Mouse (Mus musculus) bone marrow, adult 2 months (tissue): ENCODE measurements around the gene Slc15a2. TPM values are rescaled to one million over a fixed set of nuclear protein-coding genes. Genes with fewer than 3 reads are reported as not detected.

Experiments used
- H3K27ac ChIP-seq: fragments of 200-500 bp; 2 replicates; pipeline ENCODE4 v1.5.1; 2012; ENCODE audit warnings: low read depth, mild to moderate bottlenecking, control low read depth, inconsistent platforms, low read length; ENCODE audit not compliant: control insufficient read depth, poor library complexity, insufficient read depth
- H3K4me1 ChIP-seq: fragments of 200-500 bp; 2 replicates; pipeline ENCODE4 v1.6.1; 2011; ENCODE audit warnings: low read length; ENCODE audit not compliant: control insufficient read depth, insufficient read depth
- H3K4me3 ChIP-seq: fragments of 200-500 bp; replicated peaks from 2 replicates; pipeline ENCODE3; 2011; ENCODE audit warnings: mild to moderate bottlenecking, low read depth, low read length, control low read depth; ENCODE audit not compliant: control insufficient read depth
- CTCF ChIP-seq: fragments of 200-500 bp; IDR thresholded peaks from 2 replicates; pipeline ENCODE4 v1.5.1; 2011; ENCODE audit warnings: low read length, control low read depth; ENCODE audit not compliant: control insufficient read depth, insufficient read depth
- POLR2A ChIP-seq: fragments of 200-500 bp; IDR thresholded peaks from 2 replicates; pipeline ENCODE4 v1.6.1; 2011; ENCODE audit warnings: low read depth, mild to moderate bottlenecking, control low read depth, low read length, borderline replicate concordance; ENCODE audit not compliant: control insufficient read depth
- WGBS: fragments of 180-500 bp; shearing (Covaris S2); methylation state at CpG from one replicate; pipeline ENCODE4 v1.1.7; 2018; 5-methylcytosine and 5-hydroxymethylcytosine counted together
- polyA plus RNA-seq: library from polyadenylated mRNA; stranded (reverse); fragments of >200 nt; gene quantifications from 2 replicates; pipeline ENCODE4 v1.2.4, GENCODE M21; 2011; ENCODE audit warnings: low replicate concordance; ENCODE audit not compliant: missing spikeins, insufficient read depth, insufficient read length

The Slc15a2 gene
- polyA plus RNA-seq: 6.7 and 12.6 TPM in 2 replicates

- Histone ChIP-seq H3K4me3 (no peak within 1 kb of the TSS), H3K27ac (no peak within 1 kb of the TSS), H3K4me1 (no peaks in the 10 kb centered on the region)
- WGBS: 70% methylated on average over 10 of the region's 10 CpGs
- TF ChIP-seq POLR2A (no peak), CTCF (no peak)
Measured at GRCm38 (mm10) chr16:36784594-36785313, at the start of gene Slc15a2. TSS of gene Slc15a2 (minus strand) at chr16:36784962.

- WGBS: 20% methylated on average over 11 of the region's 11 CpGs
- no peak overlapping the region for H3K27ac ChIP-seq
- peak overlapping the region; percentile 30 for H3K4me3 ChIP-seq
- TF ChIP-seq POLR2A: no peak
- no peak for TF ChIP-seq CTCF
- H3K4me1 ChIP-seq: no peaks in the 10 kb centered on the region
Measured at GRCm38 (mm10) chr16:36828820-36829219, 44.1 kb upstream of the Slc15a2 start.

GRCm38 (mm10) chr16:36828054-36828786 lies 43.5 kb upstream of the Slc15a2 start, which contains the start of gene Iqcb1:
TSS of gene Iqcb1 (plus strand) at chr16:36828385.
- WGBS: under 1% methylated on average over 64 of the region's 64 CpGs
- Histone ChIP-seq H3K27ac (peak within 1 kb of the TSS; percentile 42; the same call in 1 of the 2 replicates), H3K4me1 (no peaks in the 10 kb centered on the region), H3K4me3 (peak within 1 kb of the TSS; percentile 98)
- peak; percentile 61; the same call in 1 of the 2 replicates for TF ChIP-seq POLR2A
- TF ChIP-seq CTCF: no peak

GRCm38 (mm10) chr16:36827611-36828053 lies 42.9 kb upstream of the Slc15a2 start:
- peak overlapping the region; percentile 97 for H3K4me3 ChIP-seq

GRCm38 (mm10) chr16:36821474-36821873 lies 36.7 kb upstream of the Slc15a2 start:
- Histone ChIP-seq H3K4me1 (no peaks in the 10 kb centered on the region; the same call in 1 of the 2 replicates), H3K4me3 (no peak overlapping the region), H3K27ac (no peak overlapping the region)
- 2% methylated on average over 3 of the region's 3 CpGs for WGBS
- no peak for TF ChIP-seq CTCF
- no peak for TF ChIP-seq POLR2A

More at GRCm38 (mm10) chr16:36827611-36828053, 42.9 kb upstream of the Slc15a2 start:
- 7% methylated on average over 11 of the region's 11 CpGs for WGBS
- TF ChIP-seq POLR2A: no peak
- TF ChIP-seq CTCF: no peak
- Histone ChIP-seq H3K4me1 (no peaks in the 10 kb centered on the region), H3K27ac (no peak overlapping the region)

- no peak overlapping the region for H3K4me3 ChIP-seq
- WGBS: 72% methylated on average over 3 of the region's 3 CpGs
- H3K27ac ChIP-seq: no peak overlapping the region
- TF ChIP-seq POLR2A (no peak), CTCF (no peak)
- H3K4me1 ChIP-seq: no peaks in the 10 kb centered on the region; the same call in 1 of the 2 replicates
Measured at GRCm38 (mm10) chr16:36820747-36821146, 36.0 kb upstream of the Slc15a2 start.

GRCm38 (mm10) chr16:36820016-36820415 lies 35.3 kb upstream of the Slc15a2 start:
- TF ChIP-seq POLR2A: no peak
- no peak for TF ChIP-seq CTCF
- no peak overlapping the region for H3K4me3 ChIP-seq
- 84% methylated on average over 6 of the region's 6 CpGs for WGBS

More at GRCm38 (mm10) chr16:36820016-36820415, 35.3 kb upstream of the Slc15a2 start:
- Histone ChIP-seq H3K4me1 (no peaks in the 10 kb centered on the region; the same call in 1 of the 2 replicates), H3K27ac (no peak overlapping the region)
